Mouse (Mus musculus) hindbrain, embryonic 10.5 days (tissue): Measurements from ENCODE around the gene D330045A20Rik. TPM values are rescaled to one million over a fixed set of nuclear protein-coding genes. Genes with fewer than 3 reads are reported as not detected.
"Not testable (repeated sequence)": the region's sequence is repeated elsewhere in the genome, so short reads cannot be mapped to it uniquely, and the experiment has no call there.

ENCODE experiments used
- DNase-seq: peaks from one replicate; pipeline ENCODE4 v3.0.0-alpha.2; 2017; ENCODE audit warnings: low spot score
- H3K27ac ChIP-seq: fragments of 300-500 bp; sonication (generic); 2 replicates; pipeline ENCODE4 v1.5.1; 2016; ENCODE audit warnings: mild to moderate bottlenecking, moderate library complexity
- H3K27me3 ChIP-seq: fragments of 300-500 bp; sonication (generic); 2 replicates; pipeline ENCODE4 v1.6.1; 2016; ENCODE audit warnings: mild to moderate bottlenecking; ENCODE audit not compliant: poor library complexity, insufficient read depth, severe bottlenecking
- H3K36me3 ChIP-seq: fragments of 300-500 bp; sonication (generic); 2 replicates; pipeline ENCODE4 v1.6.1; 2016; ENCODE audit warnings: mild to moderate bottlenecking, moderate library complexity
- H3K4me1 ChIP-seq: fragments of 300-500 bp; sonication (generic); replicated peaks from 2 replicates; pipeline ENCODE4 v1.6.1; 2016; ENCODE audit warnings: mild to moderate bottlenecking
- H3K4me3 ChIP-seq: fragments of 300-500 bp; sonication (generic); 2 replicates; pipeline ENCODE4 v1.5.1; 2016; ENCODE audit warnings: mild to moderate bottlenecking, moderate library complexity
- H3K9me3 ChIP-seq: fragments of 300-500 bp; sonication (generic); 2 replicates; pipeline ENCODE4 v1.6.1; 2016; ENCODE audit warnings: mild to moderate bottlenecking, moderate library complexity
- WGBS: fragments of 180-500 bp; shearing (Covaris S2); methylation state at CpG from one replicate; pipeline ENCODE4 v1.1.7; 2016; 5-methylcytosine and 5-hydroxymethylcytosine counted together
- polyA plus RNA-seq: library from polyadenylated mRNA; unstranded; fragments of >200 nt; fragmentation: Nextera tagmentation; extraction: Ambion mirVana; gene quantifications from 2 replicates; pipeline ENCODE4 v1.2.1, GENCODE M21; 2016

Gene D330045A20Rik
- polyA plus RNA-seq, 1 experiment from 2014 or later, result 2.7 TPM

DNA sequence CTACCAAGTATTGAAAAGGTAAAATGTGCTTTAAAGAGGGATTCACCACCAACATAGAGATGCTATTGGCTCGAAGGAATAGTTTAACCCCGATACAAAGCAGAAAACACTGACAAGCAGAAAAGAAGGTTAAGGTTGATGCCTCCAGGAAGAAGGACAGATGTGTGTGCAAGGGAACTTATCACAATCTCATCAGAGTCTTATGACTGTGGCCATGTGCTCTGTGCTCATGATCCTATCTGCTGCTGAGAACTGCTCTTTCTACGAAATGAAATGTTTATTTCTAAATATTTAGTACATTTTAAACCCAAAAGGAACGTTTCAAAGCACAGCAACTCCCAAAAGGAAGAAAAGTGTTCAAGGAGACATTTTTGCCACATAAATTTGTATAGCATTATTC lies 52.1 kb downstream of the D330045A20Rik start:
- Histone ChIP-seq H3K27me3 (peaks cover 19% of the 10 kb centered on the region), H3K9me3 (no peaks in the 10 kb centered on the region)
- WGBS, result 85% methylated on average over 4 of the region's 4 CpGs

DNA sequence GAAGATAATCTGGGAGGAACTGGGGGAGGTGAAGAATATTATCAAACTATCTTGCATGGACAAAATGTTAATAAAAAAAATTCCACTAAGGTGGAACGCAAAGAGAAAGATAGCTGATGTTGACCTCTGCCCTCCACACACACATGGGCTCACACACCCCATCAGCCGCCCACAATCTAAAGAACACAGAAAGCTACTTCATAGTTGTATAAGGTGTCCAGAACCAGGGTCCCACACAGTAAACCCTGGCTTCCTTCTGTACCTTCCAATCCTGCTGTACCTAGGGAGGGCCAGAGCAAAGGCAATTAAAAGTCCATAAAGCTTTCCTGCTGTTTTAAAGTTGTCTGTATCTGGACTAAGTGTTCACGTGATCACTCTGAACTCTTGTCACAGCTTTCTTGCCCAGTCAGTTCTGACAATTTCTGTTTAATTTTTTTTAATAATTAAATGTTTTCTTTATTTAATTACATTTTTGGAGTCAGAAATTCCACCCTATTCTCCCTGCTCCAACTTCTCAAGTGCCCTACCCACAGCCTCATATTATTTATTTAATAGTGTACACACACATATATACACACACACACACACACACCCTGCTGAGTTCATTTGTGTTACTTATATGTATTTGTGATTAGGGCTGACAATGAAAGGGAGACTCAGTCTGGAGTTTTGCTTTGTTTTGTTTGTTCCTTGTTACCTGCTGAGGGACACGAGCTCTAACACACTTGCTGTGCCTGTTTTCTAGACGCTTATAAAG lies 57.7 kb downstream of the D330045A20Rik start:
- Histone ChIP-seq H3K4me3 (no peak overlapping the region), H3K27me3 (peaks cover 14% of the 10 kb centered on the region; the same call in 1 of the 2 replicates), H3K4me1 (no peaks in the 10 kb centered on the region), H3K36me3 (no peaks in the 10 kb centered on the region), H3K9me3 (no peaks in the 10 kb centered on the region), H3K27ac (no peak overlapping the region)
- no peak for DNase-seq
- 83% methylated on average over 5 of the region's 5 CpGs for WGBS

More for the DNA sequence above, 52.1 kb downstream of the D330045A20Rik start:
- Histone ChIP-seq H3K27ac (no peak overlapping the region), H3K4me1 (no peaks in the 10 kb centered on the region), H3K36me3 (no peaks in the 10 kb centered on the region), H3K4me3 (no peak overlapping the region)
- DNase-seq, result no peak

DNA sequence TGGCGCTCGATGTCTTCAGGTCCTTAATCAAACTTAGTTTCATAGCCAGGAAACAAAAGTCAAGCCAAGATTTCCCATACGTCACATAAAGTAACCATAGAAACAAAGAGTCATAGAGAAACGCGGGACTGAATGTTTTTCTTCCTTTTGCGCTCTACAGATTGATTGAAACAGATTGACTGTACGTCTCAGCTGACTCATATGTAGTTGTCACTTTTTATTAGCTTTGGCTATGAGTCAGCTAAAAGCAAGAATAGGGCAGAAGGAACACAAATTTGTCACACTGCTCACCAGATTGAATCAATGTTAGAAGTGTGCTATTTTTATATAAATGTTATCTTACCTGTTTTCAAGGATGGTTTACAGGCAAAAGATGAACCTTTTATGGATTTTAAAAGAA lies 63.6 kb downstream of the D330045A20Rik start:
- DNase-seq, result no peak
- Histone ChIP-seq H3K27ac (no peak overlapping the region), H3K4me3 (no peak overlapping the region), H3K9me3 (no peaks in the 10 kb centered on the region), H3K36me3 (no peaks in the 10 kb centered on the region), H3K27me3 (no peaks in the 10 kb centered on the region; the same call in 1 of the 2 replicates), H3K4me1 (no peaks in the 10 kb centered on the region)
- 89% methylated on average over 7 of the region's 7 CpGs for WGBS

DNA sequence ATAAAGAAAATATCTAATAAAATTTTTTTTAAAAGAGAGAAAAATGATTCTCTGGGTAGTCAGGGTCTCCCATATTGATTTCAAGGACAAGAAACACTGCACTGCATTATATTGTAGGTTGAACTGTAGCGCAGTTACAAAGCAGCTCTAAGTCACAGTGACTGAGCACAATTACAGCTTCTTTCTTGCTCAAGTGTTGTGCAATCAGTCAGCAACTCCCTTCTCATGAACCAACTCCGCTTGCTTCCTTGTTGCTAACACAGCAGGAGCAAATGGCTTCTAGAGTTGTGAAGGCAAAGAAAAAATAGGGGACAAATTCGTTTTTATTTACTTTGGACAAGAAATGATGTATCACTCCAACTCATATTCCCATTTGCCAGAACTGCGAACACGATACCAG lies 70.3 kb downstream of the D330045A20Rik start:
- no peak overlapping the region for H3K4me3 ChIP-seq
- no peaks in the 10 kb centered on the region for H3K36me3 ChIP-seq
- peaks cover 4% of the 10 kb centered on the region; the same call in 1 of the 2 replicates for H3K27me3 ChIP-seq
- no peak overlapping the region for H3K27ac ChIP-seq
- no peak for DNase-seq
- 81% methylated on average over 5 of the region's 5 CpGs for WGBS
- H3K9me3 ChIP-seq, result no peaks in the 10 kb centered on the region
- H3K4me1 ChIP-seq, result no peaks in the 10 kb centered on the region

DNA sequence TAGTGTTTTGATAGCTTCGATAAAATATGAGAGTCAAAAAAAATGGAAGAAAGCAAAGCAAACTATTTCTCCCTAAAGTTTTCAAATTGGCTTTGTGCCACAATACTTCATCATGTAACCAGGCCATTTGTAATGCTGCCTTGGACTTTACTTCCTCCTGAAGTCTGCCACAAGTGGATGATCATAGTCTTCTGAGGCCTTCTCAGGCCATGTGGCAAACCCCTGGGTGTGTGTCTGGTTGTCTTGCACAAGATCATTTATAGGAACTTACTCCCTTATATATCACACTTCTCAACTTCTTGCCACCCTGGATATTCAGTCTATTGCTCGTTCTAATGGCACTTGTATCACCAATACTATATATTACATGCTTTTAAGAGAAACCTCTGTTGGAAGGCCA lies 71.9 kb downstream of the D330045A20Rik start:
- Histone ChIP-seq H3K36me3 (no peaks in the 10 kb centered on the region), H3K4me1 (no peaks in the 10 kb centered on the region), H3K27me3 (peaks cover 4% of the 10 kb centered on the region; the same call in 1 of the 2 replicates), H3K9me3 (no peaks in the 10 kb centered on the region), H3K4me3 (no peak overlapping the region), H3K27ac (no peak overlapping the region)
- WGBS, result 81% methylated on average over 2 of the region's 2 CpGs
- DNase-seq, result no peak

DNA sequence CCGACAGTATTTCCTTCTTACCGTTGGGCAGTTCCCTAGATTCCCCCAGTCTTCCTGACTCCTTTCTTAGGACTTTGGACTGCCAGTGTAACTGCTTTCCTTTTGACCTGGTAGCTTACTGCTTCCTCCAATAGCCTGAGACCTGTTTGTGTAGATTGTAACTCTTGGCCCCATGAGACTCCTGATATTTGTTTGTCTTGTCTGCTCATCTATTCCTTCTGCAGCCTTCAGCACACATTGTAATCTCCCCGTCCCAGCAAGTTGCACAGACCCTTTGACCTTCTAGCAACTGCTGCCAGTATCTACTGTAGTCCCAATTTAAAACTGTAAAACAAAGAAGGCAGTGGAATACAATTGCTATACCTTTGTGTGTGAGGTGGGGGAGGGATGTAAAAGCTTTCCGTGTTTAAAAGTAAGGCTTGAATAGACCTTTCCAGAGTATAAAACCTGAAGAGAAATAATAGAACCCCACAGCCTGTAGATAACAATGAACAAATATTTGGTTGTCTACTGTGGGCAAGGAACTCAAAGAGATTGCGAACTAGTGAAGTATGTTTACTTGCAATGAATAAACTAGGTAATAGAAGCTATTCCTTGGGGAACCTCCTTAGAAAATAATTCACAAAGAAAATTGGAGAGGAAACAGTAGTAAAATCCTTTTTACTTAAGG lies 82.2 kb downstream of the D330045A20Rik start:
- DNase-seq, result no peak
- Histone ChIP-seq H3K27me3 (peaks cover 11% of the 10 kb centered on the region; the same call in 1 of the 2 replicates), H3K4me3 (no peak overlapping the region), H3K27ac (no peak overlapping the region), H3K9me3 (no peaks in the 10 kb centered on the region), H3K36me3 (no peaks in the 10 kb centered on the region), H3K4me1 (no peaks in the 10 kb centered on the region)
- WGBS, result 71% methylated on average over 5 of the region's 5 CpGs

DNA sequence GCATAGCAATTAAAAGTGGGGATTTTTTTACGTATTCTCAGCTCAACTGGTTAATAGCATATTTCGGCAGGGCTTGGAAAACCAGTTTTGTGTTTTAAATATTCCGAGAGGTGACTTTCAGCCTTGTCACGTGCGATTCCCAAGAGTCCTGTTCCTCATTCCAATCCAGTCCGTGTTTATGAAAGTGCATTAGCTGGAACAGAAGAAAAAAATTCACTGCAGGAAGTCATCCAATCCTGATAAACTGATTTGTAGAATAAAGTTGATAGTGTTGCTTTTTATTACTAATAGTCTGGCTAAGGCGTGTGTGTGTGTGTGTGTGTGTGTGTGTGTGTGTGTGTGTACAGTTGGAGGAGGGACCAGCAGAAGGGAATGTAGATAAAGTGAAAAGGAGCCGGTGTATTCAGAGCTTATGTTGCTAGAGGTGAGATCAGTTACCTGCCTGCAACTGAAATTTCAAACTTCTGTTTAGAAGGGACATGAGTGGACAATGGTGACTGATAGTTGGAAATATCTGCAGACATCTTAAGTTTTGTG lies 82.8 kb downstream of the D330045A20Rik start, which contains the start of gene Rnf128:
Rnf128 (plus strand) TSS at position 392 of the 537 bp plus-strand sequence.
- no peak within 1 kb of the TSS for H3K4me3 ChIP-seq
- H3K4me1 ChIP-seq, result no peaks in the 10 kb centered on the region
- peaks cover 11% of the 10 kb centered on the region; the same call in 1 of the 2 replicates for H3K27me3 ChIP-seq
- H3K9me3 ChIP-seq, result no peaks in the 10 kb centered on the region
- no peak within 1 kb of the TSS for H3K27ac ChIP-seq
- H3K36me3 ChIP-seq, result no peaks in the 10 kb centered on the region
- WGBS, result 79% methylated on average over 8 of the region's 8 CpGs
- DNase-seq, result no peak

DNA sequence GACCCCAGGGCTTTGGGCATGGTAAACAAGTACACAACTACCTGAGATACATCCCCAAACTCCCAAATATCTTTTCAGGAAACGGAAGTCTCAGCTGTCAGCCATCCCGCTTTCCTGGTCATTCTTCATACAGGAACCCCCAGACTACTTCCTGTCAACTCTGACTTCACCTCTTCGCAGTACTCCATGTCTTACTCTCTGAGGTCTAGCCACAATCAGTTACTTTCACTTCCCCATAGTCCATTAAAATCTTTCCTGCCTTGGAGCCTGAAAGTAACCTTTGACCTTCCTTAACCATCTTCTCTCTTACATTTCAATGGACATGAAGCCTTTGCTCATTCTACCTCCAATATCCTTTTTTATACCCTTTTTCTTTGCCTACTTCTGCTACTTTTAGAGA lies 89.9 kb downstream of the D330045A20Rik start:
- H3K9me3 ChIP-seq, result no peaks in the 10 kb centered on the region
- peaks cover 23% of the 10 kb centered on the region for H3K27me3 ChIP-seq
- no peak overlapping the region for H3K4me3 ChIP-seq
- WGBS, result 91% methylated on average over 3 of the region's 3 CpGs
- no peak for DNase-seq
- H3K27ac ChIP-seq, result no peak overlapping the region
- no peaks in the 10 kb centered on the region for H3K36me3 ChIP-seq
- H3K4me1 ChIP-seq, result no peaks in the 10 kb centered on the region

DNA sequence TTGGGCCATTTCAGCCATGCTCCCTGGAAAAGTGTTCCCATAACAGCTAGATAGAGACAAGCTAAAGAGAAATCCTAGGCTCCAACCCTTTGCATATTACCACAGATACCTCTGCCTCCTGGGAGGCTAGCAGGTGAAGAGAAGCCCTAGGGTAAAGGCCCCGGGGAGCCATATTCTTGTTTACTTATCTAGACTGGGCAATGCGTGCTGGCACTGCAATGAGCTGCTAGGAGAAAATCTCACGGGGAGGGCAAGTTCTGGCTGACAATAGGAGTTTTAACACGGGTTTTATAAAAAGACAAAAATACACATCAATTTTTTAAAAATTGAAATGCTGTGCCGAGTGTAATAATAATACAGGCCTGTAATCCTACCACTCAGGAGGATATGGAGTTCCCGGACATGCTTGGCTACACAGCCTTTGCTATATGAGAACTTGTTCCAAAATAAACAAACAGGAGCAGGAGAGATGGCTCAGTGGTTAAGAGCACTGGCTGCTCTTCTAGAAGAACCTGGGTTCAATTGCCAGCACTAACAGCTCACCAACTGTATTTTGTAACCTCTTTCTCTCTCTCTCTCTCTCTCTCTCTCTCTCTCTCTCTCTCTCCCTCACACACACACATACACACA lies 98.6 kb downstream of the D330045A20Rik start:
- Histone ChIP-seq H3K27ac (no peak overlapping the region), H3K4me3 (no peak overlapping the region), H3K36me3 (no peaks in the 10 kb centered on the region), H3K9me3 (no peaks in the 10 kb centered on the region), H3K27me3 (peaks cover 3% of the 10 kb centered on the region; the same call in 1 of the 2 replicates), H3K4me1 (no peaks in the 10 kb centered on the region)
- 75% methylated on average over 6 of the region's 6 CpGs for WGBS
- no peak for DNase-seq

DNA sequence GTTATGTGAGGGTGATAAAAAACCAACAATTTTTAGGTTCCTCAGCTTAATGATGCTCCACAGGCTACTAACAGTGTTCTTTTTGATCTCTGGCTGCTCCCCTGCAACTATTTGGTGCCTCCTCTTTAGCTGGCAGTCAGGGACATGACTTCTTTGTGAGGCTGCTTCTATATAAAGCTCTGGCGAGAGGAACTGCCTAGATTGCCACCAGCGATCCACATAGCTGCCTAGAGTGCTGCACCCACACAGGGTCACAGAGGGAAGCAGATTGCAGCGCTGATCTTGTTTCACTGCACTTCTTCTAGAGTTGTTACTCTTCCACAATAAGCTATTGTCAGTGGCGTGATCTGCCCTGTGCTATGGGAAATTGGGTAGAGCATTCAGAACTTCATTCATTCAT lies 103.4 kb downstream of the D330045A20Rik start:
- WGBS, result 55% methylated on average over 4 of the region's 4 CpGs
- H3K9me3 ChIP-seq, result no peaks in the 10 kb centered on the region
- H3K27ac ChIP-seq, result no peak overlapping the region
- DNase-seq, result no peak
- no peaks in the 10 kb centered on the region for H3K4me1 ChIP-seq
- peaks cover 18% of the 10 kb centered on the region for H3K27me3 ChIP-seq
- H3K4me3 ChIP-seq, result no peak overlapping the region
- no peaks in the 10 kb centered on the region for H3K36me3 ChIP-seq

DNA sequence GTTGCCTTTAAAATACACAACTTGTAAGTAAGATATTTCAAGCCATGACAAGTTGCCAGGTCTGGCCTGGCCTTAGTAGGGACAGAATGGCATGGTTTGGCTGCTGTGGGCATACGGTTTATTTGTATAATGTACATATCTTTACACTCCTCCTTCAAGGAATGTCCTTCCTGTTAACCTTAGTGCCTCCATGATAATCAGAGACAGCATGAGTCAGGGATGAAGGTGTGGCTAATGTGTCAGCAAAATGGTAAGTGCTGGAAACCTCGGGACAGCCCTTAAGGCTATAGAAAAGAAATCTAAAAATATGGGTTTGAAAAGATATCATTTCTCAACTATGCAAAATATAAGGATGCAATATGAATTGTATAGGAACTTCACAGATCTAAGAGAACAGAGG lies 106.5 kb downstream of the D330045A20Rik start:
- not testable (repeated sequence) for DNase-seq, H3K9me3 ChIP-seq, H3K4me3 ChIP-seq, H3K4me1 ChIP-seq, H3K27ac ChIP-seq, H3K36me3 ChIP-seq
- peaks cover 27% of the 10 kb centered on the region for H3K27me3 ChIP-seq
- 76% methylated on average over 2 of the region's 2 CpGs for WGBS

DNA sequence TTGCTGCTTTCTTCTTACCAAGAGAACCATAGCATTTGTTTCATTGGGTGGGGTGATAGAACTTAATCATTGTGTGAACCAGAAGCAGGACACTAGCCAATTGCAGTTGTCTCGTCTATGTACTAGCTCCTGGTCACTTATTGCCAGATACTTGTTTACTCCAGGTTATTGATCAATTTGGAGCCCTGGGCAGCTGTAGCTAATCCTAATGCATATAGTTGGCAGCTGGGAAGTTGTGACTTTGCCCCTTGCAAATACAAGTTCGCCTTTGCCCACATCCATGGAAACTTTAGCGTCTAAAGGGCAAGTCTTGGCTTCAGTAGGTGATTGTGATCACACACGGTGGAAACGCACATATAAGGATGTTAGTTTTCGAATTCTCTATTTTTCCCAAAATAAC lies 116.2 kb downstream of the D330045A20Rik start:
- 83% methylated on average over 6 of the region's 6 CpGs for WGBS
- Histone ChIP-seq H3K4me1 (no peaks in the 10 kb centered on the region), H3K36me3 (no peaks in the 10 kb centered on the region), H3K27ac (no peak overlapping the region), H3K27me3 (peaks cover 36% of the 10 kb centered on the region), H3K4me3 (no peak overlapping the region), H3K9me3 (no peaks in the 10 kb centered on the region)
- DNase-seq, result no peak
